Mouse (Mus musculus) left cerebral cortex, adult 2 months (tissue): ENCODE data around the gene Slc5a5. TPM values are rescaled to one million over a fixed set of nuclear protein-coding genes. Genes with fewer than 3 reads are reported as not detected.
A peak's percentile ranks its signal among the peaks of the same experiment; 100 is the strongest.

Experiments used
- DNase-seq, 2 experiments: peaks; one replicate each; pipeline ENCODE4 v3.0.0; 2021 to 2022; ENCODE audit warnings: low spot score in 2 of 2, mixed read lengths in 1 of 2; ENCODE audit errors: extremely low spot score in 1 of 2
- H3K27ac ChIP-seq: fragments of 200-600 bp; 2 replicates; pipeline ENCODE4 v1.8.1; 2022
- H3K4me3 ChIP-seq: fragments of 200-600 bp; 2 replicates; pipeline ENCODE4 v1.8.1; 2022
- CTCF ChIP-seq: fragments of 200-600 bp; IDR thresholded peaks from 2 replicates; pipeline ENCODE4 v1.8.1; 2022; ENCODE audit warnings: antibody characterized with exemption, mild to moderate bottlenecking, moderate library complexity
- intact Hi-C: fragments of 180-260 bp; cut with DNase I; formaldehyde crosslinking; loops from one replicate; pipeline ENCODE4 v1.15.1; 2025
- total RNA-seq, 2 experiments: library from RNA; stranded (reverse); gene quantifications; 2 replicates each; pipeline ENCODE4 v1.2.3; 2021

The Slc5a5 gene
- total RNA-seq, 2 experiments from 2014 or later, result 9.9 to 10.3 TPM

GRCm38 (mm10) chr8:70893656-70894384 is 1.3 kb upstream of the Slc5a5 start:
- no peak overlapping the region for H3K27ac ChIP-seq
- TF ChIP-seq CTCF, result peak; percentile 70
- H3K4me3 ChIP-seq, result no peak overlapping the region
- DNase-seq, result peak; percentile 50 to 61
- intact Hi-C loops, result loop anchor here (10.0 kb wide), 1 partner anchor 571 kb away; the partner anchor contains the start of genes Abhd8, Dda1 and Mrpl34

GRCm38 (mm10) chr8:70892896-70893655 is 519 bp upstream of the Slc5a5 start:
- no peak overlapping the region for H3K4me3 ChIP-seq

GRCm38 (mm10) chr8:70891356-70891755 is 1.2 kb downstream of the Slc5a5 start:
- no peak for TF ChIP-seq CTCF
- intact Hi-C loops, result loop anchor here (10.0 kb wide), 1 partner anchor 573 kb away; the partner anchor contains the start of genes Abhd8, Dda1 and Mrpl34
- DNase-seq, result no peak

More at GRCm38 (mm10) chr8:70892896-70893655, 519 bp upstream of the Slc5a5 start:
- no peak overlapping the region for H3K27ac ChIP-seq
- intact Hi-C loops, result loop anchor here (10.0 kb wide), 1 partner anchor 572 kb away; the partner anchor contains the start of genes Abhd8, Dda1 and Mrpl34
- no peak for TF ChIP-seq CTCF
- DNase-seq, result no peak

GRCm38 (mm10) chr8:70890656-70891055 is 1.9 kb downstream of the Slc5a5 start:
- H3K4me3 ChIP-seq, result no peak overlapping the region

More at GRCm38 (mm10) chr8:70891356-70891755, 1.2 kb downstream of the Slc5a5 start:
- Histone ChIP-seq H3K27ac (no peak overlapping the region), H3K4me3 (no peak overlapping the region)

GRCm38 (mm10) chr8:70887669-70888068 is 4.9 kb downstream of the Slc5a5 start:
- intact Hi-C loops, result no loop called here
- DNase-seq, result peak in 1 of 2 experiments; percentile 58
- Histone ChIP-seq H3K4me3 (no peak overlapping the region), H3K27ac (no peak overlapping the region)
- no peak for TF ChIP-seq CTCF

More at GRCm38 (mm10) chr8:70890656-70891055, 1.9 kb downstream of the Slc5a5 start:
- H3K27ac ChIP-seq, result no peak overlapping the region
- no peak for DNase-seq
- intact Hi-C loops, result loop anchor here (10.0 kb wide), 1 partner anchor 574 kb away; the partner anchor contains the start of genes Abhd8, Dda1 and Mrpl34
- TF ChIP-seq CTCF, result no peak

- intact Hi-C loops, result no loop called here
- Histone ChIP-seq H3K4me3 (no peak overlapping the region), H3K27ac (no peak overlapping the region)
- no peak for TF ChIP-seq CTCF
- DNase-seq, result no peak
These were observed 6.9 kb downstream of the Slc5a5 start for GRCm38 (mm10) chr8:70885612-70886011.

- DNase-seq, result no peak
- intact Hi-C loops, result no loop called here
These were observed 7.9 kb downstream of the Slc5a5 start for GRCm38 (mm10) chr8:70884683-70885082.

GRCm38 (mm10) chr8:70884186-70884585 is 8.4 kb downstream of the Slc5a5 start:
- Histone ChIP-seq H3K27ac (no peak overlapping the region), H3K4me3 (no peak overlapping the region)
- TF ChIP-seq CTCF, result no peak
- intact Hi-C loops, result no loop called here
- DNase-seq, result no peak

More at GRCm38 (mm10) chr8:70884683-70885082, 7.9 kb downstream of the Slc5a5 start:
- Histone ChIP-seq H3K27ac (no peak overlapping the region), H3K4me3 (no peak overlapping the region)
- TF ChIP-seq CTCF, result no peak

GRCm38 (mm10) chr8:70880546-70880945 is 12.0 kb downstream of the Slc5a5 start:
- no peak for DNase-seq
- H3K27ac ChIP-seq, result peak overlapping the region; percentile 22
- no peak for TF ChIP-seq CTCF
- no peak overlapping the region for H3K4me3 ChIP-seq
- intact Hi-C loops, result no loop called here

GRCm38 (mm10) chr8:70880126-70880525 is 12.4 kb downstream of the Slc5a5 start:
- intact Hi-C loops, result no loop called here
- no peak for DNase-seq
- peak overlapping the region; percentile 22 for H3K27ac ChIP-seq
- no peak; the same call in 1 of the 2 replicates for TF ChIP-seq CTCF
- no peak overlapping the region for H3K4me3 ChIP-seq

GRCm38 (mm10) chr8:70879500-70879899 is 13.1 kb downstream of the Slc5a5 start:
- TF ChIP-seq CTCF, result no peak
- intact Hi-C loops, result no loop called here
- DNase-seq, result no peak
- H3K4me3 ChIP-seq, result no peak overlapping the region
- H3K27ac ChIP-seq, result peak overlapping the region; percentile 22; the same call in 1 of the 2 replicates

GRCm38 (mm10) chr8:70878178-70878577 is 14.4 kb downstream of the Slc5a5 start:
- Histone ChIP-seq H3K27ac (no peak overlapping the region), H3K4me3 (no peak overlapping the region)
- no peak for TF ChIP-seq CTCF
- intact Hi-C loops, result no loop called here
- DNase-seq, result no peak
